ENCODE assay signal across 20 mouse cellular contexts in the genomic region with DNA sequence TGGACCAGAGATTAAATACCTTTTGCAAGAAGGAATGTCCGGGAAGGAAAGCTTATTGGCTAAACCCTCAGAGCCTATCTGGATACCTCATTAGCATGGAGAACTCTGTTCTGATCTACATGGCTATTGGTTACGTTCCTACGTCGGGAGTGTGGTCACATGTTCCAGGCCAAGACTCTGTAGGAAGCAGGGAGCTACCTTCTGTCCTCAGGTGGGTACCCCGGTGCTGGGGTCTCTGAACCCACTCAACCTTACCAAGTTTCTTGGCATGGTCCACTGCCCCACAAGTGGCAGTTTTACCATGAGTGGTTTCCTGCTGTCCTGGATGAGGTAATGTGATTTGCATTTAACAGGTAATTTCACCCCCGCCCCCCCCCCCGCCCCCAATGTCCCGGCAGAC. TPM values are rescaled to one million over a fixed set of nuclear protein-coding genes. Genes with fewer than 3 reads are reported as not detected.
"Had no signal": no experiment of that assay in that cellular context is flagged by ENCODE, and none has a peak within 500 bp of the region (broad histone marks: within the 10 kb centered on the region; RNA-seq: fewer than 3 reads in every experiment).

No protein-coding gene starts in this region.

- H3K27me3 ChIP-seq: neural tube, embryonic 13.5 days; neural tube, embryonic 15.5 days; stomach, embryonic 15.5 days had no signal

- DNase-seq: retina, postnatal 1 day; right cerebral cortex, postnatal 14 days; right cerebral cortex, postnatal 4 days; spleen, adult 18-20 months; thymus, adult 18-20 months; thymus, adult 2 months; thymus, postnatal 14 days; thymus, postnatal 25 days; thymus, postnatal 36 days had no signal

- H3K9me3 ChIP-seq: neural tube, embryonic 13.5 days; neural tube, embryonic 15.5 days; stomach, embryonic 15.5 days had no signal

- H3K4me2 ChIP-seq: neural tube, embryonic 13.5 days; neural tube, embryonic 15.5 days; stomach, embryonic 15.5 days had no signal

- H3K9ac ChIP-seq: neural tube, embryonic 13.5 days; neural tube, embryonic 15.5 days; stomach, embryonic 15.5 days had no signal

- H3K4me3 ChIP-seq: neural tube, embryonic 13.5 days; neural tube, embryonic 15.5 days; stomach, embryonic 15.5 days had no signal

- H3K4me1 ChIP-seq: neural tube, embryonic 13.5 days; neural tube, embryonic 15.5 days had no signal

- H3K27ac ChIP-seq: neural tube, embryonic 13.5 days; neural tube, embryonic 15.5 days; stomach, embryonic 15.5 days; stomach, postnatal 0 days had no signal

- H3K36me3 ChIP-seq: neural tube, embryonic 13.5 days; neural tube, embryonic 15.5 days; stomach, embryonic 15.5 days had no signal

RNA-seq across cellular contexts. Expression of a gene that starts 4.2 kb away (rescaled TPM):
- total RNA-seq: neutrophil, adult 5-6 weeks had no signal
- polyA plus RNA-seq: neural tube, embryonic 13.5 days; neural tube, embryonic 14.5 days; neural tube, embryonic 15.5 days had no signal

RNA-seq across cellular contexts. Expression of a gene that starts 37.6 kb away (rescaled TPM):
- total RNA-seq: neutrophil, adult 5-6 weeks had no signal
- polyA plus RNA-seq: small intestine, adult 2 months; spleen, adult 2 months; stomach, embryonic 14.5 days; urinary bladder, adult 2 months had no signal

RNA-seq across cellular contexts. Expression of a gene that starts 43.6 kb away (rescaled TPM):
- total RNA-seq: neutrophil, adult 5-6 weeks had no signal

RNA-seq across cellular contexts. Expression of a gene that starts 50.5 kb away (rescaled TPM):
- total RNA-seq: neutrophil, adult 5-6 weeks had no signal
- polyA plus RNA-seq: neural tube, embryonic 15.5 days; spleen, adult 2 months; thymus, adult 2 months; thymus, postnatal 0 days had no signal
